Mouse (Mus musculus) myocyte (in vitro differentiated cells): ENCODE data around the gene Irak2. TPM values are rescaled to one million over a fixed set of nuclear protein-coding genes. Genes with fewer than 3 reads are reported as not detected.

Source experiments
- H3K27me3 ChIP-seq: one replicate; pipeline ENCODE4 v1.6.1; 2011; ENCODE audit not compliant: control insufficient read depth, insufficient read depth, insufficient read length
- H3K36me3 ChIP-seq: one replicate; pipeline ENCODE4 v1.6.1; 2011; ENCODE audit not compliant: control insufficient read depth, insufficient read depth
- H3K4me2 ChIP-seq: one replicate; pipeline ENCODE4 v1.6.1; 2011; ENCODE audit warnings: low read depth, control low read depth
- H3K4me3 ChIP-seq: one replicate; pipeline ENCODE4 v1.5.1; 2011; ENCODE audit warnings: mild to moderate bottlenecking, control low read depth, moderate library complexity
- H3K79me2 ChIP-seq: one replicate; pipeline ENCODE4 v1.6.1; 2011; ENCODE audit not compliant: control insufficient read depth, insufficient read depth
- H3ac ChIP-seq: one replicate; pipeline ENCODE4 v1.6.1; 2011; ENCODE audit not compliant: control insufficient read depth, insufficient read length
- CEBPB ChIP-seq: IDR thresholded peaks from 2 replicates; pipeline ENCODE4 v1.6.1; 2011; ENCODE audit warnings: mild to moderate bottlenecking, moderate library complexity; ENCODE audit not compliant: poor library complexity, insufficient read depth, severe bottlenecking
- E2F4 ChIP-seq: IDR thresholded peaks from one replicate; pipeline ENCODE4 v1.6.1; 2011; ENCODE audit warnings: mild to moderate bottlenecking, control low read depth, moderate library complexity; ENCODE audit not compliant: insufficient read depth
- MAX ChIP-seq: IDR thresholded peaks from one replicate; pipeline ENCODE4 v1.6.1; 2011; ENCODE audit warnings: low read depth, mild to moderate bottlenecking, control low read depth
- MYOD1 ChIP-seq, 3 experiments: IDR thresholded peaks; one replicate each; pipeline ENCODE4 v1.6.1; 2011; ENCODE audit warnings: control low read depth in 2 of 3, low read depth in 2 of 3, mild to moderate bottlenecking in 2 of 3, moderate library complexity in 1 of 3; ENCODE audit not compliant: insufficient read length in 2 of 3, control insufficient read depth in 1 of 3
- MYOG ChIP-seq, 3 experiments: IDR thresholded peaks; one replicate each; pipeline ENCODE4 v1.6.1; 2011; ENCODE audit warnings: control low read depth in 2 of 3, low read depth in 2 of 3, mild to moderate bottlenecking in 2 of 3; ENCODE audit not compliant: insufficient read length in 2 of 3, control insufficient read depth in 1 of 3, insufficient read depth in 1 of 3
- POLR2A ChIP-seq: IDR thresholded peaks from one replicate; pipeline ENCODE4 v1.6.1; 2011; ENCODE audit warnings: low read depth, mild to moderate bottlenecking, control low read depth, moderate library complexity; ENCODE audit not compliant: insufficient read length
- POLR2AphosphoS2 ChIP-seq: IDR thresholded peaks from one replicate; pipeline ENCODE4 v1.6.1; 2011; ENCODE audit warnings: low read depth, control low read depth; ENCODE audit not compliant: insufficient read length
- REST ChIP-seq: IDR thresholded peaks from one replicate; pipeline ENCODE4 v1.6.1; 2011; ENCODE audit warnings: mild to moderate bottlenecking, control low read depth, moderate library complexity; ENCODE audit not compliant: insufficient read depth, insufficient read length
- SRF ChIP-seq: IDR thresholded peaks from one replicate; pipeline ENCODE4 v1.6.1; 2011; ENCODE audit warnings: low read depth; ENCODE audit not compliant: control insufficient read depth, insufficient read length
- TCF12 ChIP-seq: IDR thresholded peaks from one replicate; pipeline ENCODE4 v1.6.1; 2011; ENCODE audit warnings: mild to moderate bottlenecking, control low read depth; ENCODE audit not compliant: poor library complexity, insufficient read depth, severe bottlenecking
- TCF3 ChIP-seq: IDR thresholded peaks from one replicate; pipeline ENCODE4 v1.6.1; 2011; ENCODE audit warnings: low read depth, control low read depth; ENCODE audit not compliant: insufficient read length
- USF1 ChIP-seq: IDR thresholded peaks from one replicate; pipeline ENCODE4 v1.6.1; 2011; ENCODE audit warnings: low read depth, mild to moderate bottlenecking, control low read depth, moderate library complexity
- polyA plus RNA-seq: library from polyadenylated mRNA; unstranded; fragments of >200 nt; fragmentation: generic; extraction: Trizol; gene quantifications from one replicate; pipeline ENCODE4 v1.2.1, GENCODE M21; 2012; ENCODE audit warnings: missing spikeins

Gene Irak2
- polyA plus RNA-seq, 1 experiment, result 17.0 TPM

GRCm38 (mm10) chr6:113630322-113630721 is 7.9 kb upstream of the Irak2 start:
- Histone ChIP-seq H3K27me3 (no peaks in the 10 kb centered on the region), H3ac (no peak overlapping the region), H3K4me2 (no peak overlapping the region), H3K79me2 (peaks cover 17% of the 10 kb centered on the region), H3K36me3 (peaks cover 25% of the 10 kb centered on the region), H3K4me3 (no peak overlapping the region)
- TF ChIP-seq TCF3, result no peak
- TF ChIP-seq MYOG (IDR thresholded peaks at IDR 0.05; ENCODE audit: control insufficient read depth in 1 of 3, insufficient read depth in 1 of 3, insufficient read length in 2 of 3, low read depth in 2 of 3), result no peak
- no peak for TF ChIP-seq REST
- TF ChIP-seq POLR2AphosphoS2, result no peak
- no peak for TF ChIP-seq TCF12
- TF ChIP-seq CEBPB, result no peak
- TF ChIP-seq MYOD1 (IDR thresholded peaks at IDR 0.05; ENCODE audit: control insufficient read depth in 1 of 3, insufficient read length in 2 of 3, low read depth in 2 of 3), result no peak
- TF ChIP-seq MAX, result no peak
- no peak for TF ChIP-seq E2F4
- TF ChIP-seq SRF, result no peak
- no peak for TF ChIP-seq POLR2A
- TF ChIP-seq USF1, result no peak

- Histone ChIP-seq H3ac (no peak overlapping the region), H3K36me3 (peaks cover 25% of the 10 kb centered on the region), H3K27me3 (no peaks in the 10 kb centered on the region), H3K4me3 (no peak overlapping the region), H3K4me2 (no peak overlapping the region), H3K79me2 (no peaks in the 10 kb centered on the region)
- no peak for TF ChIP-seq MYOD1 (IDR thresholded peaks at IDR 0.05; ENCODE audit: control insufficient read depth in 1 of 3, insufficient read length in 2 of 3, low read depth in 2 of 3)
- TF ChIP-seq REST, result no peak
- TF ChIP-seq POLR2A, result no peak
- TF ChIP-seq SRF, result no peak
- TF ChIP-seq MYOG (IDR thresholded peaks at IDR 0.05; ENCODE audit: control insufficient read depth in 1 of 3, insufficient read depth in 1 of 3, insufficient read length in 2 of 3, low read depth in 2 of 3), result no peak
- no peak for TF ChIP-seq USF1
- TF ChIP-seq MAX, result no peak
- TF ChIP-seq E2F4, result no peak
- no peak for TF ChIP-seq TCF12
- TF ChIP-seq TCF3, result no peak
- no peak for TF ChIP-seq POLR2AphosphoS2
- TF ChIP-seq CEBPB, result no peak
Observed at GRCm38 (mm10) chr6:113632863-113633262, 5.4 kb upstream of the Irak2 start.

GRCm38 (mm10) chr6:113639201-113639600 is 934 bp downstream of the Irak2 start:
- Histone ChIP-seq H3K4me2 (peak overlapping the region; percentile 15), H3K4me3 (peak overlapping the region; percentile 29)
- TF ChIP-seq MYOG (IDR thresholded peaks at IDR 0.05; ENCODE audit: control insufficient read depth in 1 of 3, insufficient read depth in 1 of 3, insufficient read length in 2 of 3, low read depth in 2 of 3), result no peak
- no peak for TF ChIP-seq TCF12

GRCm38 (mm10) chr6:113642605-113643004 is 4.3 kb downstream of the Irak2 start:
- TF ChIP-seq MYOG (IDR thresholded peaks at IDR 0.05; ENCODE audit: control insufficient read depth in 1 of 3, insufficient read depth in 1 of 3, insufficient read length in 2 of 3, low read depth in 2 of 3), result no peak
- no peak for TF ChIP-seq USF1
- TF ChIP-seq REST, result no peak
- TF ChIP-seq E2F4, result no peak
- TF ChIP-seq POLR2A, result no peak
- TF ChIP-seq POLR2AphosphoS2, result no peak
- no peak for TF ChIP-seq TCF12
- no peak for TF ChIP-seq MAX
- no peak for TF ChIP-seq SRF
- TF ChIP-seq MYOD1 (IDR thresholded peaks at IDR 0.05; ENCODE audit: control insufficient read depth in 1 of 3, insufficient read length in 2 of 3, low read depth in 2 of 3), result no peak
- TF ChIP-seq TCF3, result no peak
- no peak for TF ChIP-seq CEBPB
- Histone ChIP-seq H3ac (no peak overlapping the region), H3K36me3 (no peaks in the 10 kb centered on the region), H3K27me3 (no peaks in the 10 kb centered on the region), H3K4me2 (no peak overlapping the region), H3K79me2 (peaks cover 7% of the 10 kb centered on the region), H3K4me3 (no peak overlapping the region)

More at GRCm38 (mm10) chr6:113639201-113639600, 934 bp downstream of the Irak2 start:
- Histone ChIP-seq H3K79me2 (peaks cover 7% of the 10 kb centered on the region), H3K27me3 (no peaks in the 10 kb centered on the region), H3K36me3 (no peaks in the 10 kb centered on the region), H3ac (no peak overlapping the region)

- Histone ChIP-seq H3K27me3 (no peaks in the 10 kb centered on the region), H3K36me3 (no peaks in the 10 kb centered on the region), H3K4me3 (no peak overlapping the region), H3K79me2 (peaks cover 7% of the 10 kb centered on the region), H3K4me2 (no peak overlapping the region), H3ac (no peak overlapping the region)
- TF ChIP-seq POLR2A, result no peak
- TF ChIP-seq MYOD1 (IDR thresholded peaks at IDR 0.05; ENCODE audit: control insufficient read depth in 1 of 3, insufficient read length in 2 of 3, low read depth in 2 of 3), result no peak
- no peak for TF ChIP-seq TCF3
Observed at GRCm38 (mm10) chr6:113643021-113643420, 4.8 kb downstream of the Irak2 start.
